Mouse (Mus musculus) G1E (cell line): ENCODE measurements around the gene Eif4a2. TPM values are rescaled to one million over a fixed set of nuclear protein-coding genes. Genes with fewer than 3 reads are reported as not detected.

Experiments used
- ATAC-seq: 2 replicates; pipeline ENCODE4 v1.8.0; 2016; ENCODE audit warnings: mild to moderate bottlenecking; ENCODE audit not compliant: insufficient number of reproducible peaks, poor library complexity, low FRiP score, severe bottlenecking; ENCODE audit errors: extremely low read depth
- DNase-seq: peaks from one replicate; pipeline ENCODE4 v3.0.0; 2012; ENCODE audit warnings: low spot score
- H3K27me3 ChIP-seq: 2 replicates; pipeline ENCODE4 v1.6.1; 2012; ENCODE audit warnings: mild to moderate bottlenecking, low read length, inconsistent platforms; ENCODE audit not compliant: insufficient read depth
- H3K36me3 ChIP-seq: replicated peaks from 2 replicates; pipeline ENCODE3; 2012; ENCODE audit warnings: mild to moderate bottlenecking, inconsistent platforms
- H3K4me1 ChIP-seq: 2 replicates; pipeline ENCODE4 v1.6.1; 2012; ENCODE audit warnings: low read depth, low read length, inconsistent platforms, mixed read lengths; ENCODE audit not compliant: insufficient read depth
- H3K4me3 ChIP-seq: 2 replicates; pipeline ENCODE4 v1.5.1; 2012; ENCODE audit warnings: low read depth, mild to moderate bottlenecking, inconsistent platforms, low read length, moderate library complexity, mixed read lengths
- H3K9me3 ChIP-seq: replicated peaks from 2 replicates; pipeline ENCODE4 v1.6.1; 2012; ENCODE audit warnings: inconsistent platforms
- CTCF ChIP-seq: IDR thresholded peaks from 2 replicates; pipeline ENCODE4 v1.5.1; 2012; ENCODE audit warnings: low read depth, low read length, inconsistent platforms, mixed read lengths
- GATA1 ChIP-seq: IDR thresholded peaks from 2 replicates; pipeline ENCODE4 v1.6.1; 2012; ENCODE audit warnings: borderline replicate concordance, low read length, inconsistent platforms, mixed read lengths
- GATA2 ChIP-seq: IDR thresholded peaks from 2 replicates; pipeline ENCODE4 v1.6.1; 2012; ENCODE audit warnings: low read depth, low read length, inconsistent platforms, borderline replicate concordance
- POLR2AphosphoS5 ChIP-seq: IDR thresholded peaks from 2 replicates; pipeline ENCODE4 v1.6.1; 2012; ENCODE audit warnings: low read depth, low read length, inconsistent platforms; ENCODE audit not compliant: insufficient replicate concordance
- TAL1 ChIP-seq: conservative IDR thresholded peaks from 2 replicates; pipeline ENCODE4 v1.6.1; 2012; ENCODE audit warnings: low read depth, low read length, inconsistent platforms, mixed read lengths
- polyA plus RNA-seq: library from polyadenylated mRNA; stranded (reverse); fragments of >175 nt; gene quantifications from 2 replicates; pipeline ENCODE4 v1.2.3, GENCODE M21; 2012
- total RNA-seq, 2 experiments: library from RNA; stranded (forward) in 1 of 2; stranded (reverse) in 1 of 2; fragments of 200-1000 nt in 1 of 2; fragments of >200 nt in 1 of 2; fragmentation: Nextera tagmentation in 1 of 2; gene quantifications; 2 replicates each; pipeline ENCODE4 v1.2.3; 2014 to 2017

The Eif4a2 gene
- total and polyA plus RNA-seq, 3 experiments: 10.5 to 913 (median 776) TPM

DNA sequence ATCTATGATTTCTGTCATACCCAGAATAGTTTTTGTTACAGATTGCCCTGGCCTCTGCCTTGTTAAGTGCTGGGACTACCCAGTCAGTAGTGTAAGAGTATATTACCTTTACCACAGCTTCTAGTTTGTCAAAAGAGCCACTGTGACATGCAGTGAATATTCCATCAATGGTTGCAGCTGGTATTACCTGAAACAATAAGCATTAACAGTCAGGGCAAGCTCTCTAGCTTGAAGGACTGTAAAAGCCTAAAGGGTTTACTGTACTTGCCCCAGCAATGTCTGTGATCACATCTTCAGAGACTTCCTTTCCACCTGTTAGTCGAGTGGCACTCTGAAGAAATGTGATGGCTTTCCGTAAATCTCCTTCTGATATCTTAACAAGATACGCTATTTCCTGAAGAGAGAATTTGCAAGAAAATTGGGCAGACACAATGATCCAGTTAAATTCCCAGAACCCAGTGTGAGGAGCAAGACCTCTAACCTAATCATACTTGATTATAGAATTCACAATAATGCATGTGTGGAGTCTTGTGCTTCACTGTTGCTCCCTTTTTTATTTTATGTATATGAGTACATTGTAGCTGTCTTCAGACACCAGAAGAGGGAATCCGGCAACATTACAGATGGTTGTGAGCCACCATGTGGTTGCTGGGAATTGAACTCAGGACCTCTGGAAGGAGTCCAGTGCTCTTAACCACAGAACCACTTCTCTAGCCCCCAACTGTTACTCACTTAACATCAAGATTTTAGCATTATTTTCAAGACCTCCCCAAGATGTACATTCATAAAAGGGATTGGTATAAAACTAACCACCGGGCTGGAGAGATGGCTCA is 7.3 kb downstream of the Eif4a2 start:
- H3K36me3 ChIP-seq: peaks cover 81% of the 10 kb centered on the region
- DNase-seq: no peak

DNA sequence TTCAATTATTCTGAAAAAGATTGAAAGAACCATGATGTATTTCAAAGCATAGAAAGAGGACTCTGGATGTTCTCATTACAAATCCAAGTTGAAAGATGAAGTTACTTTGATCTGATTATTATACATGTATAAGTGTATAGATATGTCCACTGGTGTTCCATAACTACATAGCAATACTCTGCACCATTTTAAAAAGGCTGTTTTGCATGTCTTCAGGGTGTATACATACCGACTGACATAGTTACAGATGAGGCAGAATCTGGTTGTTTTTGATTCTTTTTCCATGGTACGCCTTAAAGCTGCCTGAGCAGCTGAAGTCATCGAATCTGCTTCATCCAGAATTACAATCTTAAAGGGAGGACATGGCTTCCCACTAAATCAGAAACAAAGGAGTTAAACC is 8.2 kb downstream of the Eif4a2 start:
- H3K4me1 ChIP-seq: peaks cover 11% of the 10 kb centered on the region

More for the DNA sequence above, 7.3 kb downstream of the Eif4a2 start:
- Histone ChIP-seq H3K27me3 (no peaks in the 10 kb centered on the region), H3K4me1 (peaks cover 9% of the 10 kb centered on the region), H3K9me3 (no peaks in the 10 kb centered on the region), H3K4me3 (no peak overlapping the region)
- TF ChIP-seq CTCF (no peak), POLR2AphosphoS5 (peak; percentile 88; the same call in 1 of the 2 replicates)
- ATAC-seq: peak; percentile 17; the same call in 1 of the 2 replicates

DNA sequence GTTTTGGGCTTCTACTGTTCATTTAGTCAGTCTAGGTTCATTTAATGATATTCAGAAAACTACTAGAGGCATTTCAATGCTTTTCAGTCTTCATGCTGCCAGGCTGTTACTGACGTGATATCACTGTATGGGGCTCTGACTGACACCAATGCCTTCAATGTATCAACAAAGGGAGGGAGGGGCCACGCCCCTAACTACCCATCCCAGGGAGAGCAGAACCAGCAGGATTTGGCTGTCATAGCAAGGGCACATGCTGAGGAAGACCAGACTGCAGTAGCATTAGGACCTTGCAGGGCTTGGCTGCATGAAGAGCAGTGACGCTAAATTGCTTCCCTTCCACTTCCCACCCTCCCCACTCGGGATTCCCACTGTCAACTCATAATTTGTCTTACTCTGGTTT is 9.9 kb downstream of the Eif4a2 start:
- peaks cover 13% of the 10 kb centered on the region for H3K4me1 ChIP-seq
- no peaks in the 10 kb centered on the region for H3K9me3 ChIP-seq
- TF ChIP-seq TAL1: no peak
- TF ChIP-seq POLR2AphosphoS5: no peak; the same call in 1 of the 2 replicates
- TF ChIP-seq GATA1: no peak
- TF ChIP-seq GATA2: no peak
- no peak overlapping the region for H3K4me3 ChIP-seq
- no peak for DNase-seq
- no peak for ATAC-seq
- H3K27me3 ChIP-seq: no peaks in the 10 kb centered on the region
- peaks cover 87% of the 10 kb centered on the region for H3K36me3 ChIP-seq

More for the DNA sequence above, 8.2 kb downstream of the Eif4a2 start:
- H3K36me3 ChIP-seq: peaks cover 82% of the 10 kb centered on the region
- no peaks in the 10 kb centered on the region for H3K9me3 ChIP-seq
- DNase-seq (no peak), ATAC-seq (no peak)
- no peak overlapping the region for H3K4me3 ChIP-seq
- no peaks in the 10 kb centered on the region for H3K27me3 ChIP-seq
- no peak for TF ChIP-seq GATA1
- no peak for TF ChIP-seq CTCF
- no peak for TF ChIP-seq TAL1
- TF ChIP-seq POLR2AphosphoS5: no peak
- no peak for TF ChIP-seq GATA2

DNA sequence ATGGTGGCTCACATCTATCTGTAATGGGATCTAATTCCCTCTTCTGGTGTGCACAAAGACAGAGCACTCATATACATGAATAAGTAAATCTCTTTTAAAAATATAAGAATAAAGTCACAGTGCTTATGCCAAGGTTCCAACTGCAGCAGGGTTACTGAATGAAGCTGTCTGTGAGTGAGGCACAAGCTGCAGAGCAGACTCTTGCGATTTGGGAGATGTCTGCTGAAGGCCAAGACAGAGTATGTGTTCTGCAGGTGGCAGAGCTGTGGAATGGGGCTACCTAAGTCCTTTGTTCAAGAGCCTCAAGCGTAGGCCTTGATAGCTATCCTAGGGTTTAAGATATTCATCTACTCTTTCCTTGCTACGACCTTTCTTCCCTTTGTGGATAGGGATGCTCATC is 15.2 kb downstream of the Eif4a2 start:
- DNase-seq (no peak), ATAC-seq (no peak)
- TF ChIP-seq CTCF (no peak), POLR2AphosphoS5 (no peak), GATA1 (no peak), TAL1 (no peak), GATA2 (no peak)
- Histone ChIP-seq H3K36me3 (peaks cover 84% of the 10 kb centered on the region), H3K9me3 (no peaks in the 10 kb centered on the region), H3K4me3 (no peak overlapping the region), H3K4me1 (peaks cover 21% of the 10 kb centered on the region), H3K27me3 (no peaks in the 10 kb centered on the region)

DNA sequence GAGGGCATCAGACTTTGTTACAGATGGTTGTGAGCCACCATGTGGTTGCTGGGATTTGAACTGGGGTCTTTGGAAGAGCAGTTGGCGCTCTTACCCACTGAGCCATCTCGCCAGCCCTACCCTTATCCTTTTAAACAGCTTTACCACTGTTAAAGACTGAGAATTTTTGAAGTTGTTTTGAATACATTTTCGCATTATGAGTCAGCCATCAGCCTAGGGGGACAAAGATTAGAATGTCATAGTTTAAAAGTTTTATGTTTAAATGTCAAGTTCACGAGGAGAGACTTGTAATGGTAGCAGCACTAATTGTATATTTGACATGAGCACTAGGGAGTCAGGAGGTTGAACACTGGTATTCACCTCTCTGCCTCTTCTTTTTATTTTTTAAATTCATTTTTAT is 15.9 kb downstream of the Eif4a2 start:
- H3K36me3 ChIP-seq: peaks cover 77% of the 10 kb centered on the region
- H3K4me3 ChIP-seq: no peak overlapping the region
- no peaks in the 10 kb centered on the region for H3K27me3 ChIP-seq
- ATAC-seq (no peak), DNase-seq (no peak)
- TF ChIP-seq GATA2 (no peak), GATA1 (no peak), CTCF (no peak), TAL1 (no peak), POLR2AphosphoS5 (no peak)
- no peaks in the 10 kb centered on the region for H3K9me3 ChIP-seq
- H3K4me1 ChIP-seq: peaks cover 21% of the 10 kb centered on the region

DNA sequence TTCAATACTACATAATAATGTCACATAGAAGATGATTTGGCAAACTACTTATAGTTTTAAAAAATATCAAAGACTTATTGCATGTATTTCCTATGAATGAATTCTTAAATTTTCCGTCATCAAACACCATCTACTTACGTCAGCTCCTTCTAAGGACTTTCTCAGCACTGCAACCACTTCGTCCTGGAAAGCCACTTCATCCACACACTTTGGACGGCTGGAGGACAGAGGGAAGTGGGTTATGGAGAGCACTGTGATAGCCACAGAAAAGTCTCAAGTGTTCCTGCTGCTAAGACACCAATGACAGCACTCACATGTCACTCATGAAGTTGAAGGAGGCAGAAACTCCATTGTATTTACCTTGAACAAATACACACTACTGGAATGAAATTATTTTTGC is 17.2 kb downstream of the Eif4a2 start:
- peaks cover 30% of the 10 kb centered on the region for H3K4me1 ChIP-seq
- no peak for ATAC-seq
- no peaks in the 10 kb centered on the region for H3K9me3 ChIP-seq
- no peaks in the 10 kb centered on the region for H3K27me3 ChIP-seq
- DNase-seq: no peak
- TF ChIP-seq TAL1 (no peak), GATA1 (no peak), CTCF (no peak)
- peaks cover 69% of the 10 kb centered on the region for H3K36me3 ChIP-seq
- no peak overlapping the region for H3K4me3 ChIP-seq

DNA sequence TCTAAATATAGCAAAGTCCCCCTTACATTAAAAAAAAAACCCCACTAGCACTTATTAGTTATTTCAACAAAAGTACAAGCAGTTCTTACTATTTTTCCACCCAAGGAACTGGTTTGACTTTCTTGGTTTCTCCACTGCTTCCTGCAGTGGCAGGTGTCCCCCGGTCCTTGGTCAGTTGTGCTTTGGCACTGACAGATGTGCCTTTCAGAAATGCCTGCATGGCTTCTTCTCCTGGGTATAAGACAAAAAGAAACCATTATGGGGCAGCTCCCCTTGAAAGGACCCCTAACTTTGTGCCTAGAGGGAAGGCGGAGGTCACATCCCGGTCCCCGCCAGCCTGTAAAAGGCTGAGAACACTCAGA is 20.0 kb downstream of the Eif4a2 start:
- ATAC-seq: 0 out of 2 replicates have a peak, but pooled peaks have one; percentile 15
- no peak for DNase-seq

More for the DNA sequence above, 20.0 kb downstream of the Eif4a2 start:
- Histone ChIP-seq H3K27me3 (no peaks in the 10 kb centered on the region), H3K9me3 (no peaks in the 10 kb centered on the region), H3K4me1 (peaks cover 35% of the 10 kb centered on the region), H3K36me3 (peaks cover 53% of the 10 kb centered on the region), H3K4me3 (peak overlapping the region; percentile 78)
- TF ChIP-seq POLR2AphosphoS5: no peak
- no peak for TF ChIP-seq CTCF
- no peak for TF ChIP-seq GATA2
- no peak for TF ChIP-seq TAL1
- no peak for TF ChIP-seq GATA1
